Mouse (Mus musculus) right cerebral cortex, postnatal 25 days (tissue): ENCODE data around the gene Calr.

Experiments
- DNase-seq: peaks from one replicate; pipeline ENCODE4 v3.0.0; 2022

Gene Calr

DNA sequence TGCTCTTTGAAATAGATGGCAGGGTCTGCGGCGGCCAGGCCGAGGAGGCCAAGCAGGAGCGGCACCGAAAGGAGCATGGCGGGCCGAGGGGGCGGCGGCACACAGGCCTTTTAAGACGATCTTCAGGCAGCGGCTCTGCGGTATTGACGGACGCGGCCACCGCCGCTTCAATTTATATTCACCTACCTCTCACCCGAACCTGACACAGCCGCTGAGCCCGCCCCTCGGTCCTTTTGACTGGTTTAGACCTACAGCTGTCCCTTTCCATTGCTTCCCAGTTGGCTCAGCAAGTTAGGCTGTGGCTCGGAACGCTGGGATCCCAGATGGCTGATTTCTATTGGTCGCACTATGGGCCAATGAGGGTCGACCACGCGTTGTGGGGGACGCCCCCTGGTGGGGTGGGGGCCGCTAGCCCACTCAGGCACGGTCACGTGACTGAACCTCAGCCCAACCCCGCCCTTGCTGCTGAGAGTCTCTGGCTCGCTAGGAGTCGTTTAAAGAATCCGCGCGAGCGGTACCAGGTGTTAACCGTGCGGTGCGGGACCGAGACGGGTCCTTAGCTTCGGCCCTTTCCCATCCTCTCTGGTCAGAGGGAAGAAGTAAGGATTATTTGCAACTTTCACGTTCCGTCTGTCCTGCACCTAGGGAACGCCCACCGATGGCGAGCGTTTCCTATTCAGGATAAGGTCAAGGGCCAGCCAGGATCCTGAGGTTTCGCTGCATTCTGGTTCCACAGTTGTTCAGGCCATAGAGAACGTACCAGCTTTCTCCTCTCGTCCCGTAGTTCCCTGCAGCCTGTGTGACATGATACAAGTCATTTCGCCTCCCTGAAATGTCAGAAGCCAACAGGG, at the start of gene Calr:
Gene Calr, minus strand, starts transcription at position 213 of the 851 bp plus-strand sequence.
- DNase-seq, result peak; percentile 99

DNA sequence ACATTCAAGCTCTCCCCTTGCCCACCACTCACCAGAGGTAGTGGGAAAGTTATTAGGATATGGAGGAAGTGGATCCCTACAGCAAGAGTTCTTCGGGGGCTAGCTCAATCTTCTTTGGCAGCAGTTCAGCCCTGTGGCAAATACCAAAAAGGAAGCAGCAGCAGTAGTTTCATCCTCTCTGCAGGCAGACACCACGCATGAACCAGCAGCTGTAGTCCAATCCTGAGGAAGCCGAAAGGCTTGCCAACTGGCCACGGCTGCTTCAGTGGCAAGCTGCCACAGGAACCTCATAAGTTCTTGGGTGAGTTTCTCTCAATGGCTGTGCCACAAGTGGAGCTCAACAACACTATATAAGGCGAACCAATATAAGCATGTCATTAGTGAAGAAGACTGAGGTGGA, 49.2 kb upstream of the Calr start:
- DNase-seq, result no peak

DNA sequence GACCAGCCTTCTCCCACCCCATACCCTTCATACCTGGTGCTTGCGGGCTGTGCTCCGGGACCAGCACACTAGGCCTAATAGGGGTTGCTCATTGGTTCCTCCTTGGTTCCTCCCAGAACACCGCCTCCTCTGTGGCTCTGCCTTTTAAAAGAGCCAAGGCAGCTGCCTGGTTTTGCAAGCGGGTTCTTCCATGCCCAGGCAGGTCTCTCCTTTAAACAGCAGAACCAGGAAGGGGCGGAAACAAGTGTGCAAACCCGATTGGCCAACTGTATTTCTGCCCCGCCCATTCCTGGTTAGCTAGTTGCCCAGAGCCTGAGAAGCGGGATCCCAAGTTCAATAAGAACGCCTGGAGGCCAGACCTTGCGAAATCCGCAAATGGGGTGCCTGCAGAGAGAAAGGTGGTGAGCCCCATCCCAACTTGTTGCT, 47.0 kb upstream of the Calr start, which contains the start of gene Gcdh:
Gene Gcdh, minus strand, starts transcription at position 213 of the 426 bp plus-strand sequence.
- DNase-seq, result peak; percentile 93

DNA sequence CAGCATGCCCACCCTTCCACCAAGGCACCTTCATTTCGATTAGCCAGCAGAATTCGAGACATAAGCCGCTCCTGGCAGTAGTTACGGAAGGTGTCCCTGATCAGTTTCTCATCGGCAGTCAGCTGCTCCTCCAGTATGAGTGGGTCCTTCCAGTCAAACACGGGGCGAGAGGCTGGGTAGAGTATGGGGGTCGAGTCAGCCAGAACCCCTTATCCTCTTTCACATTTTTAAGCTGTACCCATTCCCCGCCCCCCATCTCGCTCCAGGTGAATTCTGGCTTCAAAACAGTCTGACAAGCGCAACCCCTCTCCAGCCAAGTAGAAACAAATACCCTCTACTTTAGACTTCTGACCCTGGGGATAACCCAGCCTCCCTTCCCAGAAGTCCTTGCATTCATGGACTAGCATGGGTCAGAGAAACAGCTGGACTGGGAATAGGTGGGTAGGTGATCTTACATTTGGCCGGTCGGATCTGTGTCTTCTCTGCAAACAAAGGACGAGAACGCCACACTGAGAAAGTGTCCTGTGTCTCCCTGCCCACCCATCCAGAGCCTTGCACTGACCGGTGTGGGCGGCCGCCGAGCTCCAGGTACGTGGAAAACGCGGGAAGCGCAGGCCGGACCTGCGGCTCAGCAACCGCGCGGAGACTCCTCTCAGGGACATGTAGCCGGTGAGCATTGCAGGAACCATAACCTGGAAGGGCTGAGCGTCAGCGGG, 46.4 kb upstream of the Calr start:
- DNase-seq, result no peak

DNA sequence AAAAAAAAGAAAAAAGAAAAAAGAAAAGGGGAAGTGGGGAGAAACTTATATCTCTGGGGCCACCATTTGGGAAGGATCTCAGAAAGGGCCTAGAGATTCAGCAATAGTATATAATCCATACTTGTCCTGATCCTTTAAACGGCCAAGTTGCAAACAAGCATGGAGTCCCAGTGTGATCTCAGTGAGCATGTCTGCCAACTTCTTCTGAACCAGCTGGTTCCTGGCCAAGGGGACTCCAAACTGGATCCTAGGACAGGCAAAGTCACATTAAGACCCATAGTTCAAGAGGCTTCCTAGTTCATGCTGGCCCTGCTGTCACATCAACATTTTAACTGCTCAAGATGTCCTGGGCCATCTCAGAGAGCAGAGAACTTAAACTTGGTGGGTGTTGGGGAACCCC, 42.4 kb upstream of the Calr start:
- DNase-seq, result no peak

DNA sequence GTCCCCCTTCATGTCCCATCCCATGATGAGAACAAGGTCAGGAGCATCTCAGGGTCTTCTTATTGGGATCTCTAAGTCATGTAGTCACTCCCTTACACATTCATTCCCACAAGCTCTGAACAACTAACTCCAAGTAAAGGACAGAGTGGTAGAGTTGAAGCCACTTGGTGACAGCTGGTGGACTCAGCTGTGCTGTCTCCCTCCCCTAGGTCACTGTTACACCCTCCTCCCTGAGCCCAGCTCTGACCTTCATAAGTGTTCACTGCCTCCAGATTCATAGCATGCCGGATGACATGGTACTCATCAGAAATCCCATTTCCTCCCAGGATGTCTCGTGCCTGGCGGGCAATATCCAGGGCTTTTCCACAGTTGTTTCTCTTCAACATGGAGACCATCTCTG, 41.5 kb upstream of the Calr start:
- no peak for DNase-seq

DNA sequence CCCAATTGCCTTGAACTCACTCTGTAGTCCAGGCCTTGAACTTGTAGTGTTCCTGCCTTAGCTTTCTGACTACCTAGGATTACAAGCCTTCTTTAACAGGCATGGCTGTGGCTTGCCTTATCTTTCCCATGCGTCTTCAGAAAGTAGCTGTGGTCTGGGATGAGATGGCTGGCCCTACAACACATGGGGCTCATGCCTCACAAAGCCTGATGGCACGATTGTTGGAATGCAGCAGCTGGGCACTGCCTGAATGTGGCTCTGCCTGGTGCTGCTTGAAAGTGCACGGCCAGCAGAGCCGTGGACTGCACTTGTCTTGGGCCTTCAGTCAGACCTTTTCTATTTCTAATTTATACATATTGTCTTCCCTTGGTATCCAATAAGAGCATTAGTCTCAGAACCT, 38.0 kb upstream of the Calr start:
- DNase-seq, result no peak

DNA sequence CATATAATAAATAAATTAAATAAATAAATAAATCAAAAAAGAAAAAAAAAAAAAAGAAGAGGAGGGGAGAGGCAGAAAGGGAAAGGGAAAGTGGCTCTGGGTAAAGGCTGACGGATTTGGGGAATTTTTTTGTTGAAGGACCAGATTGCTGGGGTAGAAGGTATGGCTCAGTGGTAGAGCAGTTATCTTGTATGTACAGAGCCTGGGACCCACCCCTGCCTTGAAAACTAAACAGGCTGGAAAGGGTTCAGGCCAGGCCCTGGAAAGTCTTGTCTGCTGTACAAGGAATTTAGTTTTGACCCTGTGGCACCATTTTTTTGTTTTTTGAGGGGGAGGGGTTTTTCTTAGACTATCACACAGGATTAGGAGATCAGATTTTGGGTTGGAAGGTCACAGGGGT, 32.2 kb upstream of the Calr start:
- no peak for DNase-seq

DNA sequence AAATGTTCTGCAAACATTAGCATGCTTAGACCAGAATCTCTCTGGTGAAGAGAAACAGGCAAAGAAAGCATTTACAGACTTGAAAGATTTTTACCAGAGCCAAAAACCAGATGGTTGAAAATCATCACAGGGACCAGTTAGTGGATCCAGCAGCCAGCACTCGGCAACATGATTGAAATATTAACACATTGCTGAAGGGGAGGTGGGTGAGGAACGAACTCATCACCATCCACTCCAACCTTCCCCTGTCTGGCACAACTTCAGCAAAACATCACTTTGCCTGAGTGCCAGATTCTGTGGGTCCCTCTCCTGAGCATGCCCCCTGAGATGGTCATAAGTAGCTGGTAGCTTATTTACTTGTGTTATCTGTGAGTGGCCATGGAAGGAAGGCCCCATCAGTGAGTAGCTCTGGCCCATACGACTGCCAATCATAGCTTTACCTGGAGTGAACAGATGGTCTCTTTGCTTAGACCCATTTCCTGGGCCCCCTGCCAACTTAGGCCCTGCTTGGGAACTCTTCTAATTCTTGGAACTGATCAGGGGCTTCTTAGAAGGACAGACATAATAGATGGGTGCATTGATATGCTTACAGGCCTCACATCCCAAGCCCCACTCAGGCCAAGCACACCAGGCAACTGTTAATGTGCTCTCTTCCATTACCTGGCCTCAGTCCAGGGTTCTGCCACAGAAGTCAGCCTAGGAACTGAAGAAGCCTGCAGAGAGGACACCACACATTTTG, 30.7 kb upstream of the Calr start:
- no peak for DNase-seq

DNA sequence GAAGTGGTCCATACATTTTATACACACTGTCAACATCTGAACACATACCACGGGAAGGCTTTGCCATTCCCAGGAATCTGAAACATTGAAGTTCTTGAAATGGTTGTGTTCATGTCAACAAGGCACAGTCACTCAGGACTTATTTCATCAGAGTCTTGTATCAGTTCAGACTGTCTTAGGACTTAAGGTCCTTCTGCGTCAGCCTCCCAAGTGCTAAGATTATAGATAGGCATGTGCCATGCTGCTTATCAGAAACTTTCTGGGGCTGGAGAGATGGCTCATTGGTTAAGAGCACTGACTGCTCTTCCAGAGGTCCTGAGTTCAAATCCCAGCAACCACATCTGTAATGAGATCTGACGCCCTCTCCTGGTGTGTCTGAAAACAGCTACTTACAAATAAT, 27.6 kb upstream of the Calr start:
- DNase-seq, result no peak

DNA sequence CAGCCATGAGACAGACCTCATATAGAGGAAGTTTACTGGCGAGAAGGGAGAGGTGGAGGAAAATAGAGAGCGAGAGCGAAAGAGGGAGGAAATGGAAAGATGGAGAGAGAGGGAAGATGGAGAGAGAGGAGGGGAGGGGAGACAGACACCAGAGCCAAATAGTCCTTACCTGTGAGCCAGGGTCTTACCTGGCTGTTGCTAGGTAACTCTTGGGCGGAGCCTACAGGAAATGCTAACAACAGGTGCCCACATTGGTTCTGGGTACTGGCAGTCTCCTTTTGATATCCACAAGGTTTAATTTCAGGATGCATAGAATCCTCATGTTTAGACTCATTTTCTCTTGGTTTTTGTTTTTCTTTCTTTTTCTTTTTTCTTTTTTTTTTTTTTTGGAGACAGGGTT, 26.3 kb upstream of the Calr start:
- no peak for DNase-seq

DNA sequence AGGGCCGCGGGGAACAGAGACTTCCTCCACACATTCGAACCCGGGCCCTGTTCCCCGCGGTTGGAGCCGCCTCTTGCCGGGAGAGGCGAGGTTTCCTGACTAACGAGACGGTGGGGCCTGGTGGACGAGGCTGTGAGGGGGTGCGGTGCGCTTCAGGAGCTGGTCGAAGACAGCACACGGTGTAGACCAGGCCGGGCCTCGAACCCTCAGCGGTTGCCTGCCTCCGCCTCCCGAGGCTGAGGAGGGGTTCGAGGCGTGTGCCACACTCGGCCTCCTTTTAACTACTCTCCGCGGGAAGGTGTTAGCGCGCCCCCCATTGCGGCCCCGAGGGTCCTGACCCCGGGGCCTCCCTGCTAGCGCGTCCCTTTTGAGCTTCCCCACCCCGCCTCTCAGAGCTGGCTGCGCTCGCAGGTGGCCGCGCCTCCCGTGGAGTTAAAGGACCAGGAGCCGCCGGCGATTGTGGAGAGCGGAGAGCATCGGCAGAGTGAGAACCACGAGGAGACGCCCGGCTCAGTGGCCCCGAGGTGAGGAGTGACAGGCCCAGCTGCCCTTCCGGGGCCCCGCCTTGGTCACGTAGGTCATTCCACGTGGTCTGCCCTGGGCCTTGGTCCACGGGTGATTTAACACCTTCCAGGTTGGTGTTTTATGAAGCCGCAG, 25.7 kb upstream of the Calr start:
- no peak for DNase-seq

DNA sequence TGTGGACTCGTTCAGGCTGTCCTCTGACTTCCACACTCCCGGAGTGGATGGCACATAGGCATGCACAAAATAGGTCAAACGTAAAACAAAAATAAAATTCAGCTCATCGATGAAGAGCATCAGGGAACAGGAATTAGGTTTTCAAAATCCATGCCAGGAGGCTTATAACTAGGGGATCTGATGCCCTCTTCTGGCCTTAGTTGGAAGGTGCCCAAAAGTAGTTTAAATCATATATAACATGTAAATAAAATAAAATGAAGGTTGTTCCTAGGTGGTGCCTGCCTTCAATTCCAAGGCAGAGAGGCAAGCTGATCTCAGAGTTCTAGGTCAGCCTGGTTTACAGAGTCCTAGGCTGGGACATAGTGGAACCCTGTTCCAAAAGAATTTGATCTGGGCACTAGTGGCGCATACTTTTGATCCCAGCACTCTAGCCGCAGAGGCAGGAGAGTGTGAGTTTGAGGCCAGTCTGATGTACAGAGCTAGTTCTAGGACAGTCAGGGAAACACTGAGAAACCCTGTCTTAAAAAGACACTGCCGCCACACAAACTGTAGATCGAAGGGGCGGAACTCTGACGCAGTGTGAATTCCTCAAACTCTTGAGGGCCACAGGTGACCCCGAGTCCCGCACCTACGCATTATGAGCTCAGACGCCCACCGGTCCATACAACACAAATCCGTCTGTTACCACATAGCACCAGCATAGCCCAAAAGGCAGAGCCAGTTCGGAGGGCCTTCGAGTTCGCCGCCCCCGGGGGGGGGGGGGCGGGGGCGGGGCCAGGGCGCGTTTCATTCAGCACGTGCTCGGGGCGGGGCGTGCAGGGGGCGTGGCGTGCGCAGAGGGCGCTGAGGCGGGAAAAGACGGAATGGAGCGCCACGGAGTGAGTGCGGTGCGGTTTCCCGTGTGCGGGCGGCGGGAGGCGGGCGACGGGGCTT, 24.9 kb upstream of the Calr start, which contains the start of gene Syce2:
Gene Syce2, plus strand, starts transcription at position 736 of the 933 bp plus-strand sequence.
- peak; percentile 43 for DNase-seq

DNA sequence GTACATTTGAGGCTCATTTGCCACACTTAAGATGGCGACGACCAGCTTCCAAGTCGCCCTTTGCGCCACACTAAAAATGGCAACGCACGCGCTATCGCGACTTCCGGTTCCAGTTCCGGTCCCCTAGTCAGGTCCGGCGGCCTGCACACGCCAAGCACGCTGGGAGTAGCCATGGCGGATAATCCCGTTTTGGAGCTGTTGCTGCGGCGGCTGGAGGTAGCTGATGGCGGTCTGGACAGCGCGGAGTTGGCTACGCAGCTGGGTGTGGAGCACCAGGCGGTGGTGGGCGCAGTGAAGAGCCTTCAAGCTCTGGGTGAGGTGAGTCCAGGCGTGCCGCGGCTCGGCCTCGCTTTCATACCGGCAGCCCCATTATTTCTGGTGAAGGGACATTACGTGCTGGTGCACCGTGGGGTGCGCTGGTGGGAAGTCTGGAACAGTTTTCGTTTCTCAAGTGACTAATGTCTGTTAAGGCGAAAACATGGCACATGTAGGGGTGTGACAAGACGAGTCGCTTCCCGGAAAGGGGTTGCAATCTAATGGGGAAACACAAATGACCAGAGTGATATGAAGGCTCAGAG, 10.2 kb upstream of the Calr start, which contains the start of gene Farsa:
Gene Farsa, plus strand, starts transcription at position 126 of the 578 bp plus-strand sequence.
- DNase-seq, result peak; percentile 92

DNA sequence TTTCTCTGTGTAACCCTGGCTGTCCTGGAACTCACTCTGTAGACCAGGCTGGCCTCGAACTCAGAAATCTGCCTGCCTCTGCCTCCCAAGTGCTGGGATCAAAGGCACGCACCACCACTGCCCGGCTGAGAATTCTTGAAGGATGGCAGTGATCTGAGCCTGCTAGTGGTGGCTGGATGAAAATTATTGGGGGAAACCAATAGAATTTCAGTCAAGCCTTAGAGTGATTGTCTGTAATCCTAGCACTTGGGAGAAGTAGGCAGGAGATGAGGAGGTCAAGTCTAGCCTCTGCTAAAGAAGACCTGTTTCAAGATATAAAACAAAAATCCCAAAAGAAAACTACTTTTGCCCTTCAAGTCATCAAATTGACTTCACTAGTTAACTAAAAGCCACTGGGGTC, 9.7 kb upstream of the Calr start:
- DNase-seq, result no peak

DNA sequence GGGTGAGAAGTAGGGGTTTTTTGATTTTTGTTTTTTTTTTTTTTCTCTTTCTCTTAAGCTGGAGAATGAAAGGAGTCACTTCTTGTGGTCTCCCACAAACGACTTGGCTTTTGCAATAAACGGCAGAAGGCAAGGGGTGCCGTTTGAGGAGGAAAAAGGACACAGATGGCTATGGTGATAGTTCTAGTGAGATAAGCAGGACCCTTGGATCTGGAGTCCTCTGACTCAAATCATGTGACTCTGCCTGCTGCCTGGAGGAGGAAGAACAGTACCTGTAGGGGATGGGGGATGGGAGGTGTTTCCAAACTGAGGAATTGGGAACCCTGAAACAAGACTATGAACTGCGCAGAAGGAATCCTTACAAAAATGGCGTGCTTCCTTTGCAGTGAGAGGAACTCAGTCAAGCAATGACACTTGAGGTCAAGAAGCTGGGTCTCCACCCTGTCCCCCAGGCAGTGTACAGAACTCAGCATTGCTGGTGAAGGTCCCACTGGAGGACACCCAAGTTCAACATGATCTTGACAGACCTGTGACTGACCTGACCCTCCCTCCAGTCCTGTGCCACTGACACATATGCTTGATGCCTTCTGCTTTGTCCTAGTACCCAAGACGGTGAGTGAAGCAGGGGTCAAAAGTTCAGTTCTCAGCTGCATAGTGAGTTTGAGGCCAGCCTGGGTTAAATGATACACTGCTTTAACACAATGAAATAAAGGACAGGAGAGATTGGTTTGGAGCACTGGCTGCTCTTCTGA, 1.1 kb upstream of the Calr start:
- no peak for DNase-seq

DNA sequence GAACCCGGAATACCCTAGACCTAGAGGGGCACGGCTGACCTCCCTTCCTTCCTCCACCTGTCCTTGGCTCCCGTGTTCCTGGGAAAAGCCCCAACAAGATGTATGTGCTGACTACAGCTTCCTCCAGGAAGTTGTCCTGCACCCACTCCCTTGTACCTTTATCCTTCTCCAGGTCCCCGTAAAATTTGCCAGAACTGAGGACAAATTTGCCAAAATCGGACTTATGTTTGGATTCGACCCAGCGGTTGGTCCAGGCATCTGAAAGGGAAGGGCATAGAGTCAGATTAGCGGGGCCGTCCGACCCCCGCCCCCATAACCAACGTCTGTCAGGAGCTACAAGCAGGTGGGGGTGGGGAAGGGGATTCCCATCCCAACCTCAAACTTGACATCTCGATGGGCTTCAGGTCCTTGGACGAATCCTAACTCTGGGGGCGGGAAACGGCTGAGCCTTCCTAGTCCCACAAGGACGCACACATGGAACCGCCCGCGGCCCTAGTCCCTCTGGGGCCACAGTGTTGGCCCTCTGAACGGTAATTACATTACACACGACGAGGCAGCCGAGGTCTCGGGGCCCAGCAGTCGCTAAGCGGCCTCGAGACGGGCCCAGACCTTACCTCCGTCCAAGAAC, 526 bp downstream of the Calr start:
- DNase-seq, result no peak

DNA sequence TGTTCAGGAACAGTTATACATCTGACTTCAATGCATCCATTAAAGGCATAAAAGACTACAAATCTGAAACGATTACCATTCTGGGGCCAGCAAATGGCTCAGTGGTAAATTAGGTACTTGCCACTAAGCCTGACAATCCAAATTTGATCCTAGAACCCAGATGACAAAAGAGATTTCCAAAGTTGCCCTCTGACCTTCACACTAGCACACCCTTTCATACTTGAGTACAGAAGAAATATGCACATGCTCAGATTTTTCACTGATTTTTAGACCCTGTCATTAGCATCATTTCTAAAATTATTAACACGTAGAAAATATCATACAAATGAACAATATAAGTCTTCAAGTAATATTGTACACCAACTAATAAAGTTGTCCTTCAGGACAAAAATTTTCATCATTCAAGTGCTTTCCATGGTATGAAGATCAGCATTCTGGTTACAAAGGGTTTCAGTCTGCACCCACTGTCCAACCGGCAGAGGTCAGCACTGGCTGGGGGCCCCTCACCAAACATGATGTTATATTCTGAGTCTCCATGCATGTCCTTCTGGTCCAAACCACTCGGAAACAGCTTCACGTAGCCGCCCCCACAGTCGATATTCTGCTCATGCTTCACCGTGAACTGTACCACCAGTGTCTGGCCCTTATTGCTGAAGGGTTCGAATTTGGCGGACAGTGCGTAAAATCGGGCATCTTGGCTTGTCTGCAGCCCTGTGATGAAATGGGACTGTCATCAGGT, 1.2 kb downstream of the Calr start:
- DNase-seq, result no peak

DNA sequence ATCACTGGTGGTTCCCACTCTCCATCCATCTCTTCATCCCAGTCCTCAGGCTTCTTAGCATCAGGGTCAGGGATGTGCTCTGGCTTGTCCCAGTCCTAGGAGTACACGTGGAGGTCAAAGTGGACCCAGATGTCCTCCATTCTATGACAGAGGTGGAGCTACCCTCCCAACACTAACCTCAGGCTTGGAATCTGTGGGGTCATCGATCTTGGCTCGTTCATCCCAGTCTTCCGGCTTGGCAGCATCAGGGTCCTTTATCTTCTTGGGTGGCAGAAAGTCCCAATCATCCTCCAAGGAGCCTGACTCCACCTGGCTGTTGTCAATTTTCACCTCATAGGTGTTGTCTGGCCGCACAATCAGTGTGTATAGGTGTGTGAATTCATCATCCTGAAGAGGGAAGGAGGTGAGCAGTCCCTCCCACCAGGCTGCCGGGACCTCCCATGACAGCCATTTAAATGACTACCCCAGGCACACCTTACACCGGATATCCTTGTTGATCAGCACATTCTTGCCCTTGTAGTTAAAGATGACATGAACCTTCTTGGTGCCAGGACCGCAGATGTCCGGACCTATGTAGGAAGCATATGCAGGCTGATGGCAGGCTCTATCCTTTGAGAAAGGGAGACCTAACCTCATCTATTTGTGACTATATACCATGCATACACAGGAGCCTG, 2.2 kb downstream of the Calr start:
- no peak for DNase-seq
